Mouse (Mus musculus) cerebellum, adult 9-11 months (tissue): Measurements from ENCODE around the gene C2.
"Not testable (repeated sequence)": the region's sequence is repeated elsewhere in the genome, so short reads cannot be mapped to it uniquely, and the experiment has no call there.

Experiments used
- DNase-seq: peaks from one replicate; pipeline ENCODE4 v3.0.0; 2022

The C2 gene

GRCm38 (mm10) chr17:34814818-34815370, 83.2 kb downstream of the C2 start:
- no peak for DNase-seq

GRCm38 (mm10) chr17:34813747-34814146, 84.3 kb downstream of the C2 start:
- not testable (repeated sequence) for DNase-seq
